Mouse (Mus musculus) neural tube, embryonic 15.5 days (tissue): ENCODE measurements around the gene Prss46. TPM values are rescaled to one million over a fixed set of nuclear protein-coding genes. Genes with fewer than 3 reads are reported as not detected.

Experiments used
- ATAC-seq: fragments of 200-750 bp; cut with Nextera tagmentation; 2 replicates; pipeline ENCODE4 v1.8.0; 2017; ENCODE audit warnings: mild to moderate bottlenecking, moderate TSS enrichment, moderate library complexity; ENCODE audit not compliant: low FRiP score
- H3K27ac ChIP-seq: fragments of 300-500 bp; sonication (generic); replicated peaks from 2 replicates; pipeline ENCODE4 v1.5.1; 2015; ENCODE audit warnings: mild to moderate bottlenecking, inconsistent platforms
- H3K27me3 ChIP-seq: fragments of 300-500 bp; sonication (generic); replicated peaks from 2 replicates; pipeline ENCODE4 v1.6.1; 2015; ENCODE audit warnings: inconsistent platforms
- H3K36me3 ChIP-seq: fragments of 300-500 bp; sonication (generic); 2 replicates; pipeline ENCODE4 v1.6.1; 2015; ENCODE audit warnings: inconsistent platforms
- H3K4me1 ChIP-seq: fragments of 300-500 bp; sonication (generic); 2 replicates; pipeline ENCODE4 v1.6.1; 2015; ENCODE audit warnings: inconsistent platforms
- H3K4me2 ChIP-seq: fragments of 300-500 bp; sonication (generic); 2 replicates; pipeline ENCODE4 v1.6.1; 2015; ENCODE audit warnings: inconsistent platforms, mild to moderate bottlenecking, moderate library complexity
- H3K4me3 ChIP-seq: fragments of 300-500 bp; sonication (generic); replicated peaks from 2 replicates; pipeline ENCODE4 v1.5.1; 2015; ENCODE audit warnings: mild to moderate bottlenecking, inconsistent platforms
- H3K9ac ChIP-seq: fragments of 300-500 bp; sonication (generic); replicated peaks from 2 replicates; pipeline ENCODE4 v1.6.1; 2015; ENCODE audit warnings: mild to moderate bottlenecking, inconsistent platforms
- H3K9me3 ChIP-seq: fragments of 300-500 bp; sonication (generic); replicated peaks from 2 replicates; pipeline ENCODE4 v1.6.1; 2016; ENCODE audit warnings: inconsistent platforms
- WGBS: fragments of 180-500 bp; shearing (Covaris S2); methylation state at CpG from one replicate; pipeline ENCODE4 v1.1.7; 2015; ENCODE audit warnings: mixed read lengths; 5-methylcytosine and 5-hydroxymethylcytosine counted together
- polyA plus RNA-seq: library from polyadenylated mRNA; unstranded; fragments of >200 nt; fragmentation: Nextera tagmentation; extraction: Ambion mirVana; gene quantifications from 2 replicates; pipeline ENCODE4 v1.2.1, GENCODE M21; 2015

Gene Prss46
- polyA plus RNA-seq, 1 experiment from 2014 or later: not detected

GRCm38 (mm10) chr9:110833021-110833420 lies 11.3 kb upstream of the Prss46 start:
- 72% methylated on average over 5 of the region's 5 CpGs for WGBS
- Histone ChIP-seq H3K9ac (no peak overlapping the region), H3K4me2 (no peak overlapping the region), H3K4me3 (no peak overlapping the region), H3K9me3 (no peaks in the 10 kb centered on the region), H3K27ac (no peak overlapping the region), H3K4me1 (no peaks in the 10 kb centered on the region), H3K27me3 (no peaks in the 10 kb centered on the region), H3K36me3 (no peaks in the 10 kb centered on the region)
- ATAC-seq: no peak

GRCm38 (mm10) chr9:110834411-110834810 lies 9.9 kb upstream of the Prss46 start, which contains the start of gene Prss45:
Gene Prss45, plus strand, starts transcription at chr9:110834588.
- no peaks in the 10 kb centered on the region for H3K4me1 ChIP-seq
- 82% methylated on average over 19 of the region's 19 CpGs for WGBS
- H3K36me3 ChIP-seq: no peaks in the 10 kb centered on the region
- no peak within 1 kb of the TSS for H3K4me2 ChIP-seq
- no peaks in the 10 kb centered on the region for H3K9me3 ChIP-seq
- H3K4me3 ChIP-seq: no peak within 1 kb of the TSS
- H3K9ac ChIP-seq: no peak within 1 kb of the TSS
- ATAC-seq: no peak
- no peak within 1 kb of the TSS for H3K27ac ChIP-seq
- no peaks in the 10 kb centered on the region for H3K27me3 ChIP-seq

GRCm38 (mm10) chr9:110834961-110835360 lies 9.3 kb upstream of the Prss46 start:
- H3K9ac ChIP-seq: no peak overlapping the region
- WGBS: 33% methylated on average over 10 of the region's 10 CpGs
- no peaks in the 10 kb centered on the region for H3K9me3 ChIP-seq
- no peak for ATAC-seq
- no peak overlapping the region for H3K4me3 ChIP-seq
- no peaks in the 10 kb centered on the region for H3K4me1 ChIP-seq
- no peaks in the 10 kb centered on the region for H3K36me3 ChIP-seq
- no peak overlapping the region for H3K27ac ChIP-seq
- no peaks in the 10 kb centered on the region for H3K27me3 ChIP-seq
- no peak overlapping the region for H3K4me2 ChIP-seq

- Histone ChIP-seq H3K4me1 (no peaks in the 10 kb centered on the region), H3K9me3 (no peaks in the 10 kb centered on the region), H3K4me2 (no peak overlapping the region), H3K27me3 (no peaks in the 10 kb centered on the region), H3K4me3 (no peak overlapping the region), H3K36me3 (no peaks in the 10 kb centered on the region), H3K27ac (no peak overlapping the region; the same call in 1 of the 2 replicates), H3K9ac (no peak overlapping the region)
- WGBS: 57% methylated on average over 2 of the region's 2 CpGs
- ATAC-seq: no peak
Observed at GRCm38 (mm10) chr9:110836112-110836511, 8.2 kb upstream of the Prss46 start.

GRCm38 (mm10) chr9:110840905-110841304 lies 3.4 kb upstream of the Prss46 start:
- ATAC-seq: no peak
- no peak overlapping the region for H3K4me2 ChIP-seq
- no peak overlapping the region for H3K27ac ChIP-seq
- H3K4me1 ChIP-seq: no peaks in the 10 kb centered on the region
- H3K36me3 ChIP-seq: no peaks in the 10 kb centered on the region
- no peaks in the 10 kb centered on the region for H3K9me3 ChIP-seq
- H3K9ac ChIP-seq: no peak overlapping the region
- H3K27me3 ChIP-seq: no peaks in the 10 kb centered on the region
- H3K4me3 ChIP-seq: no peak overlapping the region
- 75% methylated on average over 6 of the region's 6 CpGs for WGBS

- Histone ChIP-seq H3K36me3 (no peaks in the 10 kb centered on the region), H3K4me3 (no peak overlapping the region), H3K9me3 (no peaks in the 10 kb centered on the region), H3K4me1 (no peaks in the 10 kb centered on the region), H3K27me3 (no peaks in the 10 kb centered on the region), H3K4me2 (no peak overlapping the region), H3K27ac (no peak overlapping the region), H3K9ac (no peak overlapping the region)
- no peak for ATAC-seq
- WGBS: 85% methylated on average over 2 of the region's 2 CpGs
Observed at GRCm38 (mm10) chr9:110841438-110841837, 2.9 kb upstream of the Prss46 start.

GRCm38 (mm10) chr9:110849162-110849561 lies 4.9 kb downstream of the Prss46 start:
- H3K4me2 ChIP-seq: no peak overlapping the region
- no peak overlapping the region for H3K9ac ChIP-seq
- no peak overlapping the region for H3K27ac ChIP-seq
- H3K27me3 ChIP-seq: no peaks in the 10 kb centered on the region
- no peak for ATAC-seq
- H3K4me1 ChIP-seq: no peaks in the 10 kb centered on the region
- no peaks in the 10 kb centered on the region for H3K9me3 ChIP-seq
- no peaks in the 10 kb centered on the region for H3K36me3 ChIP-seq
- 85% methylated on average over 7 of the region's 7 CpGs for WGBS
- H3K4me3 ChIP-seq: no peak overlapping the region

- Histone ChIP-seq H3K4me1 (peaks cover 5% of the 10 kb centered on the region), H3K27ac (no peak overlapping the region), H3K4me3 (no peak overlapping the region), H3K4me2 (no peak overlapping the region), H3K27me3 (peaks cover 9% of the 10 kb centered on the region), H3K9ac (no peak overlapping the region), H3K9me3 (no peaks in the 10 kb centered on the region), H3K36me3 (no peaks in the 10 kb centered on the region)
- no peak for ATAC-seq
- 78% methylated on average over 7 of the region's 7 CpGs for WGBS
Observed at GRCm38 (mm10) chr9:110855903-110856302, 11.6 kb downstream of the Prss46 start.

GRCm38 (mm10) chr9:110856920-110857319 lies 12.6 kb downstream of the Prss46 start:
- Histone ChIP-seq H3K9ac (no peak overlapping the region), H3K27ac (no peak overlapping the region), H3K4me1 (peaks cover 5% of the 10 kb centered on the region), H3K4me3 (no peak overlapping the region), H3K36me3 (no peaks in the 10 kb centered on the region), H3K4me2 (no peak overlapping the region), H3K27me3 (peaks cover 9% of the 10 kb centered on the region), H3K9me3 (no peaks in the 10 kb centered on the region)
- 73% methylated on average over 4 of the region's 4 CpGs for WGBS
- no peak for ATAC-seq

- Histone ChIP-seq H3K4me2 (peak within 1 kb of the TSS; percentile 54), H3K9me3 (no peaks in the 10 kb centered on the region), H3K27ac (no peak within 1 kb of the TSS), H3K36me3 (no peaks in the 10 kb centered on the region), H3K27me3 (peaks cover 9% of the 10 kb centered on the region), H3K4me3 (peak within 1 kb of the TSS; percentile 24), H3K4me1 (peaks cover 5% of the 10 kb centered on the region), H3K9ac (0 out of 2 replicates have a peak within 1 kb of the TSS, but pooled peaks have one; percentile 21)
- 10% methylated on average over 50 of the region's 50 CpGs for WGBS
- no peak for ATAC-seq
Observed at GRCm38 (mm10) chr9:110857781-110858472, 13.6 kb downstream of the Prss46 start, which contains the start of gene Prss50. Gene Prss50, plus strand, starts transcription at chr9:110857967.

- no peaks in the 10 kb centered on the region for H3K9me3 ChIP-seq
- 56% methylated on average over 5 of the region's 5 CpGs for WGBS
- ATAC-seq: no peak
Observed at GRCm38 (mm10) chr9:110858523-110858922, 14.2 kb downstream of the Prss46 start.

GRCm38 (mm10) chr9:110858967-110859596 lies 14.8 kb downstream of the Prss46 start:
- H3K4me3 ChIP-seq: no peak overlapping the region
- H3K4me2 ChIP-seq: no peak overlapping the region
- H3K4me1 ChIP-seq: peaks cover 5% of the 10 kb centered on the region
- H3K27ac ChIP-seq: no peak overlapping the region
- no peak for ATAC-seq
- no peaks in the 10 kb centered on the region for H3K36me3 ChIP-seq
- 82% methylated on average over 5 of the region's 5 CpGs for WGBS
- no peaks in the 10 kb centered on the region for H3K9me3 ChIP-seq
- H3K9ac ChIP-seq: no peak overlapping the region
- peaks cover 9% of the 10 kb centered on the region for H3K27me3 ChIP-seq

More at GRCm38 (mm10) chr9:110858523-110858922, 14.2 kb downstream of the Prss46 start:
- Histone ChIP-seq H3K4me3 (no peak overlapping the region), H3K36me3 (no peaks in the 10 kb centered on the region), H3K27me3 (peaks cover 9% of the 10 kb centered on the region), H3K4me2 (no peak overlapping the region), H3K4me1 (peaks cover 5% of the 10 kb centered on the region), H3K27ac (no peak overlapping the region), H3K9ac (no peak overlapping the region)
